Mouse (Mus musculus) hematopoietic multipotent progenitor cell, adult 10-12 weeks (in vitro differentiated cells): ENCODE data around the gene Kl. TPM values are rescaled to one million over a fixed set of nuclear protein-coding genes. Genes with fewer than 3 reads are reported as not detected.

Source experiments
- polyA plus RNA-seq: library from polyadenylated mRNA; stranded (reverse); fragments of >175 nt; gene quantifications from 2 replicates; pipeline ENCODE4 v1.2.3, GENCODE M21; 2012; ENCODE audit warnings: low replicate concordance

Gene Kl
- 0.02 TPM in 1 of 2 replicates, not detected in the other for polyA plus RNA-seq

GRCm38 (mm10) chr5:150952328-150952668 lies at the start of gene Kl:
Gene Kl, plus strand, starts transcription at chr5:150952607.

